Mouse (Mus musculus) lung, embryonic 16.5 days (tissue): ENCODE results near the gene Bpgm. TPM values are rescaled to one million over a fixed set of nuclear protein-coding genes. Genes with fewer than 3 reads are reported as not detected.

ENCODE experiments used
- ATAC-seq: fragments of 200-750 bp; cut with Nextera tagmentation; 2 replicates; pipeline ENCODE4 v1.8.0; 2017; ENCODE audit warnings: low read depth, mild to moderate bottlenecking, moderate library complexity
- H3K27ac ChIP-seq: fragments of 300-500 bp; sonication (generic); 2 replicates; pipeline ENCODE4 v1.5.1; 2014; ENCODE audit warnings: mild to moderate bottlenecking, control low read depth, low read length
- H3K27me3 ChIP-seq: fragments of 300-500 bp; sonication (generic); 2 replicates; pipeline ENCODE4 v1.6.1; 2014; ENCODE audit warnings: low read depth, low read length, mixed read lengths; ENCODE audit not compliant: control insufficient read depth, insufficient read depth
- H3K36me3 ChIP-seq: fragments of 300-500 bp; sonication (generic); 2 replicates; pipeline ENCODE4 v1.6.1; 2014; ENCODE audit warnings: low read length; ENCODE audit not compliant: control insufficient read depth, insufficient read depth
- H3K4me1 ChIP-seq: fragments of 300-500 bp; sonication (generic); replicated peaks from 2 replicates; pipeline ENCODE4 v1.6.1; 2014; ENCODE audit warnings: low read length, mixed read lengths; ENCODE audit not compliant: control insufficient read depth, insufficient read depth
- H3K4me2 ChIP-seq: fragments of 300-500 bp; sonication (generic); 2 replicates; pipeline ENCODE4 v1.6.1; 2014; ENCODE audit warnings: low read depth, low read length, control low read depth
- H3K4me3 ChIP-seq: fragments of 300-500 bp; sonication (generic); 2 replicates; pipeline ENCODE4 v1.5.1; 2014; ENCODE audit warnings: mild to moderate bottlenecking, low read length, control low read depth
- H3K9ac ChIP-seq: fragments of 300-500 bp; sonication (generic); 2 replicates; pipeline ENCODE4 v1.6.1; 2014; ENCODE audit warnings: low read length, control low read depth
- H3K9me3 ChIP-seq: fragments of 300-500 bp; sonication (generic); 2 replicates; pipeline ENCODE4 v1.6.1; 2016; ENCODE audit warnings: low read length; ENCODE audit not compliant: control insufficient read depth
- WGBS: fragments of 180-500 bp; shearing (Covaris S2); extraction: QIAGEN DNeasy Blood & Tissue Kit; methylation state at CpG from one replicate; pipeline ENCODE4 v1.1.7; 2014; 5-methylcytosine and 5-hydroxymethylcytosine counted together
- polyA plus RNA-seq: library from polyadenylated mRNA; unstranded; fragments of >200 nt; fragmentation: Nextera tagmentation; extraction: Ambion mirVana; gene quantifications from 2 replicates; pipeline ENCODE4 v1.2.1, GENCODE M21; 2015

The Bpgm gene
- polyA plus RNA-seq, 1 experiment from 2014 or later, result 65.1 TPM

- H3K27ac ChIP-seq, result no peak overlapping the region
- H3K4me3 ChIP-seq, result no peak overlapping the region
- no peaks in the 10 kb centered on the region for H3K36me3 ChIP-seq
- WGBS, result 80% methylated on average over 4 of the region's 4 CpGs
- ATAC-seq, result no peak
- H3K4me1 ChIP-seq, result no peaks in the 10 kb centered on the region
- no peaks in the 10 kb centered on the region for H3K27me3 ChIP-seq
- no peak overlapping the region for H3K9ac ChIP-seq
- H3K9me3 ChIP-seq, result no peaks in the 10 kb centered on the region
- no peak overlapping the region for H3K4me2 ChIP-seq
Measured at GRCm38 (mm10) chr6:34463582-34463981, 12.4 kb upstream of the Bpgm start.

GRCm38 (mm10) chr6:34471434-34472110 is 4.4 kb upstream of the Bpgm start:
- Histone ChIP-seq H3K36me3 (no peaks in the 10 kb centered on the region), H3K9ac (no peak overlapping the region), H3K27ac (no peak overlapping the region), H3K27me3 (no peaks in the 10 kb centered on the region), H3K4me1 (peaks cover 1% of the 10 kb centered on the region; the same call in 1 of the 2 replicates), H3K4me3 (no peak overlapping the region), H3K9me3 (no peaks in the 10 kb centered on the region), H3K4me2 (no peak overlapping the region)
- WGBS, result 67% methylated on average over 12 of the region's 12 CpGs
- no peak for ATAC-seq

- 69% methylated on average over 1 of the region's 1 CpGs for WGBS
- no peaks in the 10 kb centered on the region for H3K9me3 ChIP-seq
- H3K4me2 ChIP-seq, result no peak overlapping the region
- ATAC-seq, result no peak
- peaks cover 7% of the 10 kb centered on the region; the same call in 1 of the 2 replicates for H3K4me1 ChIP-seq
- no peaks in the 10 kb centered on the region for H3K27me3 ChIP-seq
- no peak overlapping the region for H3K4me3 ChIP-seq
- no peaks in the 10 kb centered on the region for H3K36me3 ChIP-seq
- H3K27ac ChIP-seq, result no peak overlapping the region
- no peak overlapping the region for H3K9ac ChIP-seq
Measured at GRCm38 (mm10) chr6:34473346-34473745, 2.7 kb upstream of the Bpgm start.

GRCm38 (mm10) chr6:34474031-34474430 is 2.0 kb upstream of the Bpgm start:
- H3K4me1 ChIP-seq, result peaks cover 9% of the 10 kb centered on the region; the same call in 1 of the 2 replicates
- no peak overlapping the region for H3K9ac ChIP-seq
- H3K4me3 ChIP-seq, result no peak overlapping the region
- no peaks in the 10 kb centered on the region for H3K36me3 ChIP-seq
- WGBS, result 58% methylated on average over 3 of the region's 3 CpGs
- H3K9me3 ChIP-seq, result no peaks in the 10 kb centered on the region
- H3K27me3 ChIP-seq, result no peaks in the 10 kb centered on the region
- no peak overlapping the region for H3K27ac ChIP-seq
- ATAC-seq, result no peak
- H3K4me2 ChIP-seq, result no peak overlapping the region

GRCm38 (mm10) chr6:34475391-34475790 is 616 bp upstream of the Bpgm start:
- H3K36me3 ChIP-seq, result no peaks in the 10 kb centered on the region
- no peaks in the 10 kb centered on the region for H3K9me3 ChIP-seq
- peak overlapping the region; percentile 58 for H3K4me2 ChIP-seq
- no peaks in the 10 kb centered on the region for H3K27me3 ChIP-seq
- no peak overlapping the region for H3K27ac ChIP-seq
- peaks cover 21% of the 10 kb centered on the region for H3K4me1 ChIP-seq
- H3K4me3 ChIP-seq, result peak overlapping the region; percentile 68
- no peak for ATAC-seq
- 12% methylated on average over 6 of the region's 6 CpGs for WGBS
- peak overlapping the region; percentile 72 for H3K9ac ChIP-seq

- H3K4me2 ChIP-seq, result 0 out of 2 replicates have a peak overlapping the region, but pooled peaks have one; percentile 9
- no peaks in the 10 kb centered on the region for H3K27me3 ChIP-seq
- no peak overlapping the region for H3K9ac ChIP-seq
- WGBS, result 80% methylated on average over 7 of the region's 7 CpGs
- ATAC-seq, result no peak
- no peaks in the 10 kb centered on the region for H3K9me3 ChIP-seq
- H3K4me3 ChIP-seq, result no peak overlapping the region
- peaks cover 30% of the 10 kb centered on the region for H3K4me1 ChIP-seq
- no peak overlapping the region for H3K27ac ChIP-seq
- H3K36me3 ChIP-seq, result no peaks in the 10 kb centered on the region
Measured at GRCm38 (mm10) chr6:34478036-34478435, 2.0 kb downstream of the Bpgm start.

GRCm38 (mm10) chr6:34478677-34479360 is 2.8 kb downstream of the Bpgm start:
- ATAC-seq, result no peak
- no peak overlapping the region for H3K4me3 ChIP-seq
- no peaks in the 10 kb centered on the region for H3K36me3 ChIP-seq
- H3K9me3 ChIP-seq, result no peaks in the 10 kb centered on the region
- 49% methylated on average over 6 of the region's 6 CpGs for WGBS
- H3K27me3 ChIP-seq, result no peaks in the 10 kb centered on the region
- H3K9ac ChIP-seq, result no peak overlapping the region
- H3K4me1 ChIP-seq, result peaks cover 30% of the 10 kb centered on the region
- no peak overlapping the region for H3K27ac ChIP-seq
- peak overlapping the region; percentile 4; the same call in 1 of the 2 replicates for H3K4me2 ChIP-seq

GRCm38 (mm10) chr6:34479531-34479930 is 3.5 kb downstream of the Bpgm start:
- H3K4me1 ChIP-seq, result peaks cover 30% of the 10 kb centered on the region
- WGBS, result 20% methylated on average over 8 of the region's 8 CpGs
- H3K4me3 ChIP-seq, result no peak overlapping the region
- ATAC-seq, result no peak
- H3K36me3 ChIP-seq, result no peaks in the 10 kb centered on the region
- H3K9me3 ChIP-seq, result no peaks in the 10 kb centered on the region
- peak overlapping the region; percentile 4; the same call in 1 of the 2 replicates for H3K4me2 ChIP-seq
- no peaks in the 10 kb centered on the region for H3K27me3 ChIP-seq
- no peak overlapping the region for H3K27ac ChIP-seq
- no peak overlapping the region for H3K9ac ChIP-seq

- H3K9ac ChIP-seq, result no peak overlapping the region
- peak overlapping the region; percentile 20 for H3K4me2 ChIP-seq
- ATAC-seq, result peak; percentile 50
- WGBS, result 6% methylated on average over 4 of the region's 4 CpGs
- H3K27ac ChIP-seq, result peak overlapping the region; percentile 58
- H3K9me3 ChIP-seq, result no peaks in the 10 kb centered on the region
- H3K4me1 ChIP-seq, result peaks cover 32% of the 10 kb centered on the region
- H3K4me3 ChIP-seq, result no peak overlapping the region
- H3K36me3 ChIP-seq, result no peaks in the 10 kb centered on the region
- H3K27me3 ChIP-seq, result no peaks in the 10 kb centered on the region
Measured at GRCm38 (mm10) chr6:34480749-34481148, 4.7 kb downstream of the Bpgm start.
